Mouse (Mus musculus): Measurements from ENCODE around the gene Pld4. TPM values are rescaled to one million over a fixed set of nuclear protein-coding genes. Genes with fewer than 3 reads are reported as not detected.

The Pld4 gene
- polyA plus RNA-seq, 1 experiment from 2014 or later: 4.2 TPM

GRCm38 (mm10) chr12:112757896-112758295 is 2.6 kb upstream of the Pld4 start:
- no peak overlapping the region for H3K4me3 ChIP-seq (ENCODE audit: low read depth, low read length)
- H3K27ac ChIP-seq (ENCODE audit: low read depth, low read length): no peak overlapping the region
- DNase-seq (ENCODE audit: low spot score, missing footprints): no peak
- no peaks in the 10 kb centered on the region for H3K27me3 ChIP-seq (ENCODE audit: control insufficient read depth, insufficient read depth, low read length)
- no peak for ATAC-seq (ENCODE audit: low FRiP score)
- H3K36me3 ChIP-seq (ENCODE audit: control insufficient read depth, insufficient read depth, low read length): no peaks in the 10 kb centered on the region
- no peak overlapping the region for H3K9ac ChIP-seq (ENCODE audit: low read length)
- no peak overlapping the region for H3K4me2 ChIP-seq
- 88% methylated on average over 5 of the region's 5 CpGs for WGBS
- no peaks in the 10 kb centered on the region for H3K9me3 ChIP-seq (ENCODE audit: control insufficient read depth, low read length)
- H3K4me1 ChIP-seq (ENCODE audit: control insufficient read depth, insufficient read depth, low read length): no peaks in the 10 kb centered on the region

- 80% methylated on average over 3 of the region's 3 CpGs for WGBS
- no peaks in the 10 kb centered on the region for H3K36me3 ChIP-seq (ENCODE audit: control insufficient read depth, insufficient read depth, low read length)
- no peak for DNase-seq (ENCODE audit: low spot score, missing footprints)
- no peak for ATAC-seq (ENCODE audit: low FRiP score)
- no peaks in the 10 kb centered on the region for H3K9me3 ChIP-seq (ENCODE audit: control insufficient read depth, low read length)
- H3K4me2 ChIP-seq: no peak overlapping the region
- H3K27ac ChIP-seq (ENCODE audit: low read depth, low read length): no peak overlapping the region
- H3K4me1 ChIP-seq (ENCODE audit: control insufficient read depth, insufficient read depth, low read length): no peaks in the 10 kb centered on the region
- no peak overlapping the region for H3K4me3 ChIP-seq (ENCODE audit: low read depth, low read length)
- no peak overlapping the region for H3K9ac ChIP-seq (ENCODE audit: low read length)
- H3K27me3 ChIP-seq (ENCODE audit: control insufficient read depth, insufficient read depth, low read length): no peaks in the 10 kb centered on the region
These were observed 984 bp upstream of the Pld4 start for GRCm38 (mm10) chr12:112759471-112759870.

DNA sequence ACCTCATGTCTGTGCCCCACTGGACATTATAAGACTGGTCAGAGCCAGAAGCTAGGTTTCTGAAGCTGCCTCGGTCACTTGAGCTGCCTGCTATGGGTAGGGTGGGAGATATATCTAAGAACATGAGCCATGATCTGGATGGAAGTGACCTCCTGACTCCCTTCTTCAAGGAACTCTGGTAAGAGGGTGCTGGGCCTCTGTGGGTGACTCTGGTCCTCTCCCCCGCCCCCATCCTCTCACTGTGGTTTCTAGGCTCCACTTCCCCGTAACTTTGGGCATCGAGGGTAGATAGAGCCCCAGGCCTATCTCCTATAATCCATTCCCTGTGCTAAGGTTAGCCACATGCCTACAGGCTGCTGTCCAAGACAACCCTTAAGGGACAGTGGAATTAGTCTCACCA is 956 bp downstream of the Pld4 start:
- H3K27me3 ChIP-seq (ENCODE audit: control insufficient read depth, insufficient read depth, low read length): no peaks in the 10 kb centered on the region
- H3K27ac ChIP-seq (ENCODE audit: low read depth, low read length): no peak overlapping the region
- no peak overlapping the region for H3K9ac ChIP-seq (ENCODE audit: low read length)
- WGBS: 91% methylated on average over 4 of the region's 4 CpGs
- no peak overlapping the region for H3K4me3 ChIP-seq (ENCODE audit: low read depth, low read length)
- H3K36me3 ChIP-seq (ENCODE audit: control insufficient read depth, insufficient read depth, low read length): no peaks in the 10 kb centered on the region
- no peaks in the 10 kb centered on the region for H3K9me3 ChIP-seq (ENCODE audit: control insufficient read depth, low read length)
- H3K4me2 ChIP-seq: no peak overlapping the region
- H3K4me1 ChIP-seq (ENCODE audit: control insufficient read depth, insufficient read depth, low read length): no peaks in the 10 kb centered on the region
- no peak for DNase-seq (ENCODE audit: low spot score, missing footprints)
- ATAC-seq (ENCODE audit: low FRiP score): no peak

- no peak overlapping the region for H3K27ac ChIP-seq (ENCODE audit: low read depth, low read length)
- no peak for DNase-seq (ENCODE audit: low spot score, missing footprints)
These were observed 1.6 kb downstream of the Pld4 start for GRCm38 (mm10) chr12:112762018-112762417.

DNA sequence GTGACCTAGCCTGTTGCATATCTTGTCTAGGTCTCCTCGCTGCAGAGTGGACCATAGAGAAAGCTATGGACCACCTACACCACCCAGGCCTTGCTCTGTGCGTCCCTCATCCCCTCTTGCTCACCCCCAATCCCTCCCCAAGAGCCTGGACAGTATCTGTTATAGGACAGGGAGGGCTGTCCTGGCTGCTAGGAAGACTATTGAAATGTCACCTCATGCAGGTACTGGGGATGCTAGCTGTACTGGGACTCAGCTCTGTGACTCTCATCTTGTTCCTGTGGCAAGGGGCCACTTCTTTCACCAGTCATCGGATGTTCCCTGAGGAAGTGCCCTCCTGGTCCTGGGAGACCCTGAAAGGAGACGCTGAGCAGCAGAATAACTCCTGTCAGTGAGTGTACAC is 2.7 kb downstream of the Pld4 start:
- Histone ChIP-seq H3K9me3 (ENCODE audit: control insufficient read depth, low read length) (no peaks in the 10 kb centered on the region), H3K9ac (ENCODE audit: low read length) (no peak overlapping the region), H3K27me3 (ENCODE audit: control insufficient read depth, insufficient read depth, low read length) (no peaks in the 10 kb centered on the region), H3K4me1 (ENCODE audit: control insufficient read depth, insufficient read depth, low read length) (no peaks in the 10 kb centered on the region), H3K36me3 (ENCODE audit: control insufficient read depth, insufficient read depth, low read length) (no peaks in the 10 kb centered on the region), H3K4me2 (no peak overlapping the region), H3K27ac (ENCODE audit: low read depth, low read length) (no peak overlapping the region), H3K4me3 (ENCODE audit: low read depth, low read length) (no peak overlapping the region)
- ATAC-seq (ENCODE audit: low FRiP score): no peak
- WGBS: 83% methylated on average over 4 of the region's 4 CpGs
- DNase-seq (ENCODE audit: low spot score, missing footprints): no peak

More at GRCm38 (mm10) chr12:112762018-112762417, 1.6 kb downstream of the Pld4 start:
- Histone ChIP-seq H3K4me2 (no peak overlapping the region), H3K4me1 (ENCODE audit: control insufficient read depth, insufficient read depth, low read length) (no peaks in the 10 kb centered on the region), H3K27me3 (ENCODE audit: control insufficient read depth, insufficient read depth, low read length) (no peaks in the 10 kb centered on the region), H3K36me3 (ENCODE audit: control insufficient read depth, insufficient read depth, low read length) (no peaks in the 10 kb centered on the region), H3K9ac (ENCODE audit: low read length) (no peak overlapping the region), H3K4me3 (ENCODE audit: low read depth, low read length) (no peak overlapping the region), H3K9me3 (ENCODE audit: control insufficient read depth, low read length) (no peaks in the 10 kb centered on the region)
- no peak for ATAC-seq (ENCODE audit: low FRiP score)
- WGBS: 89% methylated on average over 3 of the region's 3 CpGs

DNA sequence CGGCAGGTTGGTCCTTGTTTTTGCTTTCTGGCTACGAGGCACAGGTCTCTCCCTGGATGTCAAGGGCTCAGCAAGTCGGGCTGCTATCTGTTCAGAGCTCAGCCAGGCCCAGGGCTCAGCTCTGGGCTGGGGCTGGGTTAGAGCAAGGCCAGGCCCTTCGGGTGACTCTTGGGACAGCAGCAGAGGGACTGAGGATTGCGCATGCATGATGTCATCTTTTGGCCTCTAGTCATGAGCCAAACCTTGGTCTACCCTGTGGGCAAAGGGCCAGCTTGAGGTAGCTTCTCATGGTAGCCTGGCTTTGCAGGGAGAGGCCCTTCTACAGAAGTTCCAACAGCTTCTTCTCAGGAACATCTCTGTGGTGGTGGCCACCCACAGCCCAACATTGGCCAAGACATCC is 3.7 kb downstream of the Pld4 start:
- WGBS: 85% methylated on average over 5 of the region's 5 CpGs
- no peaks in the 10 kb centered on the region for H3K4me1 ChIP-seq (ENCODE audit: control insufficient read depth, insufficient read depth, low read length)
- H3K9ac ChIP-seq (ENCODE audit: low read length): no peak overlapping the region
- H3K4me3 ChIP-seq (ENCODE audit: low read depth, low read length): no peak overlapping the region
- H3K9me3 ChIP-seq (ENCODE audit: control insufficient read depth, low read length): no peaks in the 10 kb centered on the region
- DNase-seq (ENCODE audit: low spot score, missing footprints): no peak
- H3K4me2 ChIP-seq: no peak overlapping the region
- no peaks in the 10 kb centered on the region for H3K36me3 ChIP-seq (ENCODE audit: control insufficient read depth, insufficient read depth, low read length)
- H3K27ac ChIP-seq (ENCODE audit: low read depth, low read length): no peak overlapping the region
- no peak for ATAC-seq (ENCODE audit: low FRiP score)
- H3K27me3 ChIP-seq (ENCODE audit: control insufficient read depth, insufficient read depth, low read length): no peaks in the 10 kb centered on the region

GRCm38 (mm10) chr12:112764991-112765390 is 4.5 kb downstream of the Pld4 start:
- WGBS: 89% methylated on average over 7 of the region's 7 CpGs
- Histone ChIP-seq H3K9me3 (ENCODE audit: control insufficient read depth, low read length) (no peaks in the 10 kb centered on the region), H3K4me1 (ENCODE audit: control insufficient read depth, insufficient read depth, low read length) (no peaks in the 10 kb centered on the region), H3K27ac (ENCODE audit: low read depth, low read length) (no peak overlapping the region), H3K36me3 (ENCODE audit: control insufficient read depth, insufficient read depth, low read length) (no peaks in the 10 kb centered on the region), H3K9ac (ENCODE audit: low read length) (no peak overlapping the region), H3K4me2 (no peak overlapping the region), H3K4me3 (ENCODE audit: low read depth, low read length) (no peak overlapping the region), H3K27me3 (ENCODE audit: control insufficient read depth, insufficient read depth, low read length) (no peaks in the 10 kb centered on the region)
- ATAC-seq (ENCODE audit: low FRiP score): no peak
- DNase-seq (ENCODE audit: low spot score, missing footprints): no peak

DNA sequence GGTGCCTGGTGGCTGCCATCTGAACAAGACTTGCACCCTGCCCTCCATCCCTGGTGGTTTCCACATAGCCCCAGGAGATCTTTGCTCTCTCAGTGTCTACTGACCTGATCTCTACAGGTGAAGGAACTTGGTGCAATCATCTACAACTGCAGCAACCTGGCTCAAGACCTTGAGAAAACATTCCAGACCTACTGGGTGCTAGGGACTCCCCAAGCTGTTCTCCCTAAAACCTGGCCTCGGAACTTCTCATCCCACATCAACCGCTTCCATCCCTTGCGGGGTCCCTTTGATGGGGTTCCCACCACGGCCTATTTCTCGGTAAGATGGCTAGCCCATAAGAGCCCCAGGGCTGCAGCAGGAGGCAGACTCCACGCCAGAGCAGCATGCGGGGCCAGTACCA is 6.1 kb downstream of the Pld4 start:
- Histone ChIP-seq H3K9ac (ENCODE audit: low read length) (no peak overlapping the region), H3K36me3 (ENCODE audit: control insufficient read depth, insufficient read depth, low read length) (no peaks in the 10 kb centered on the region), H3K9me3 (ENCODE audit: control insufficient read depth, low read length) (no peaks in the 10 kb centered on the region), H3K4me2 (no peak overlapping the region), H3K4me3 (ENCODE audit: low read depth, low read length) (no peak overlapping the region), H3K4me1 (ENCODE audit: control insufficient read depth, insufficient read depth, low read length) (no peaks in the 10 kb centered on the region), H3K27ac (ENCODE audit: low read depth, low read length) (no peak overlapping the region), H3K27me3 (ENCODE audit: control insufficient read depth, insufficient read depth, low read length) (no peaks in the 10 kb centered on the region)
- DNase-seq (ENCODE audit: low spot score, missing footprints) (no peak), ATAC-seq (ENCODE audit: low FRiP score) (no peak)
- WGBS: 91% methylated on average over 7 of the region's 7 CpGs

DNA sequence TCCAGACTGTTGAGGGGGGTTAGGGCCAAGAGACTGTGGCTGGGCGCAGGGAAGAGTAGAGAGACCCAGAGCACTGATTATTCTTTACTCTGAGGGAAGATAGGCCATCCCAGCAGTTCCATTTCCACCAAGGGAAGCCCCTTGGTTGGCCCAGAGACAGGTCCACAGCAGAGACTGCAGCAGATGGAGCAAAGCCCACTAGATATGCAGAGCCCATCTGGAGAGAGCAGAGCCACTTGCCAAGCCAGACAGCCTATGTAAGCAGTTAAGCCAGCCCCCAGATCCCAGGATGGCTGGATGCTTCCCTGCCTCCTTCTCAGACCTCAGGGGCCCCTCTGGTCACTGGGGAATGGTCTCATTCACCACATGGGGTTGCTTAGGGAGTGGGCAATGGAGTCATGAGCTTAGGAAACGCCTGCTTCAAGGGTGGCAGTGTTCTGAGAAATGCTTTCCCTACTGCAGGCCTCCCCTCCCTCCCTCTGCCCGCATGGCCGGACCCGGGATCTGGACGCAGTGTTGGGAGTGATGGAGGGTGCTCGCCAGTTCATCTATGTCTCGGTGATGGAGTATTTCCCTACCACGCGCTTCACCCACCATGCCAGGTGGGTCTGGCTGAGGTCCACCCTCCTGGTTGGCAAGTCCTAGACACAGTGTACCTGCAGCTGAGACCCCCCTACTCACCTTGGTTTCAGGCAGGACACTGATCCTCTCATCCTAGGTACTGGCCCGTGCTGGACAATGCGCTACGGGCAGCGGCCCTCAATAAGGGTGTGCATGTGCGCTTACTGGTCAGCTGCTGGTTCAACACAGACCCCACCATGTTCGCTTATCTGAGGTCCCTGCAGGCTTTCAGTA is 6.8 kb downstream of the Pld4 start:
- Histone ChIP-seq H3K4me1 (ENCODE audit: control insufficient read depth, insufficient read depth, low read length) (no peaks in the 10 kb centered on the region), H3K4me2 (no peak overlapping the region), H3K27ac (ENCODE audit: low read depth, low read length) (no peak overlapping the region), H3K4me3 (ENCODE audit: low read depth, low read length) (no peak overlapping the region), H3K36me3 (ENCODE audit: control insufficient read depth, insufficient read depth, low read length) (no peaks in the 10 kb centered on the region), H3K9ac (ENCODE audit: low read length) (no peak overlapping the region), H3K9me3 (ENCODE audit: control insufficient read depth, low read length) (no peaks in the 10 kb centered on the region), H3K27me3 (ENCODE audit: control insufficient read depth, insufficient read depth, low read length) (no peaks in the 10 kb centered on the region)
- WGBS: 90% methylated on average over 16 of the region's 16 CpGs
- ATAC-seq (ENCODE audit: low FRiP score) (no peak), DNase-seq (ENCODE audit: low spot score, missing footprints) (no peak)
